Mouse (Mus musculus): Measurements from ENCODE around the gene Ascl5.

- TF ChIP-seq POLR2A (IDR thresholded peaks at IDR 0.05; ENCODE audit: control insufficient read depth, low read depth, low read length) (no peak), CTCF (IDR thresholded peaks at IDR 0.05; ENCODE audit: control insufficient read depth, insufficient read depth, insufficient replicate concordance, low read depth, low read length) (no peak)
Measured at GRCm38 (mm10) chr1:136061790-136062141, 11.2 kb downstream of the Ascl5 start.
